Mouse (Mus musculus) heart, embryonic 15.5 days (tissue): ENCODE results near the gene Slco1a1. TPM values are rescaled to one million over a fixed set of nuclear protein-coding genes. Genes with fewer than 3 reads are reported as not detected.
"Not testable (repeated sequence)": the region's sequence is repeated elsewhere in the genome, so short reads cannot be mapped to it uniquely, and the experiment has no call there.

Experiments
- ATAC-seq: fragments of 200-750 bp; cut with Nextera tagmentation; replicated peaks from 2 replicates; pipeline ENCODE4 v1.8.0; 2017; ENCODE audit warnings: low read depth, moderate TSS enrichment; ENCODE audit not compliant: insufficient number of reproducible peaks, insufficient read depth, low FRiP score
- H3K27ac ChIP-seq: fragments of 300-500 bp; sonication (generic); 2 replicates; pipeline ENCODE4 v1.5.1; 2015; ENCODE audit warnings: mild to moderate bottlenecking, inconsistent platforms
- H3K27me3 ChIP-seq: fragments of 300-500 bp; sonication (generic); 2 replicates; pipeline ENCODE4 v1.6.1; 2015; ENCODE audit warnings: inconsistent platforms
- H3K36me3 ChIP-seq: fragments of 300-500 bp; sonication (generic); 2 replicates; pipeline ENCODE4 v1.6.1; 2015; ENCODE audit warnings: mild to moderate bottlenecking, inconsistent platforms
- H3K4me1 ChIP-seq: fragments of 300-500 bp; sonication (generic); replicated peaks from 2 replicates; pipeline ENCODE4 v1.6.1; 2015; ENCODE audit warnings: inconsistent platforms
- H3K4me2 ChIP-seq: fragments of 300-500 bp; sonication (generic); 2 replicates; pipeline ENCODE4 v1.6.1; 2015; ENCODE audit warnings: inconsistent platforms, mild to moderate bottlenecking, moderate library complexity
- H3K4me3 ChIP-seq: fragments of 300-500 bp; sonication (generic); 2 replicates; pipeline ENCODE4 v1.5.1; 2015; ENCODE audit warnings: mild to moderate bottlenecking, inconsistent platforms
- H3K9ac ChIP-seq: fragments of 300-500 bp; sonication (generic); 2 replicates; pipeline ENCODE4 v1.6.1; 2015; ENCODE audit warnings: mild to moderate bottlenecking, inconsistent platforms
- H3K9me3 ChIP-seq: fragments of 300-500 bp; sonication (generic); replicated peaks from 2 replicates; pipeline ENCODE4 v1.6.1; 2016; ENCODE audit warnings: inconsistent platforms
- WGBS: fragments of 180-500 bp; shearing (Covaris S2); methylation state at CpG from one replicate; pipeline ENCODE4 v1.1.7; 2015; ENCODE audit warnings: mixed read lengths; 5-methylcytosine and 5-hydroxymethylcytosine counted together
- polyA plus RNA-seq: library from polyadenylated mRNA; unstranded; fragments of >200 nt; fragmentation: Nextera tagmentation; extraction: Ambion mirVana; gene quantifications from 2 replicates; pipeline ENCODE4 v1.2.1, GENCODE M21; 2015

Slco1a1 gene
- polyA plus RNA-seq = not detected in 2 replicates

GRCm38 (mm10) chr6:141946862-141947261 lies at the start of gene Slco1a1:
Slco1a1 (minus strand) TSS chr6:141946962.
- H3K36me3 ChIP-seq = no peaks in the 10 kb centered on the region
- H3K27me3 ChIP-seq = no peaks in the 10 kb centered on the region
- H3K4me2 ChIP-seq = no peak within 1 kb of the TSS
- no peak for ATAC-seq
- H3K4me1 ChIP-seq = no peaks in the 10 kb centered on the region
- no peak within 1 kb of the TSS for H3K4me3 ChIP-seq
- H3K27ac ChIP-seq = no peak within 1 kb of the TSS
- no peaks in the 10 kb centered on the region for H3K9me3 ChIP-seq
- no peak within 1 kb of the TSS for H3K9ac ChIP-seq

- Histone ChIP-seq H3K4me2 (no peak overlapping the region), H3K27me3 (no peaks in the 10 kb centered on the region), H3K27ac (no peak overlapping the region), H3K4me3 (no peak overlapping the region), H3K36me3 (no peaks in the 10 kb centered on the region), H3K9me3 (no peaks in the 10 kb centered on the region), H3K4me1 (no peaks in the 10 kb centered on the region), H3K9ac (no peak overlapping the region)
- 98% methylated on average over 6 of the region's 6 CpGs for WGBS
- ATAC-seq = no peak
These were observed 40.0 kb upstream of the Slco1a1 start for GRCm38 (mm10) chr6:141986772-141987171.

GRCm38 (mm10) chr6:141984644-141985043 lies 37.9 kb upstream of the Slco1a1 start:
- H3K36me3 ChIP-seq = no peaks in the 10 kb centered on the region

GRCm38 (mm10) chr6:141962420-141962819 lies 15.7 kb upstream of the Slco1a1 start:
- Histone ChIP-seq H3K9me3 (no peaks in the 10 kb centered on the region), H3K4me2 (no peak overlapping the region), H3K27ac (no peak overlapping the region), H3K4me1 (no peaks in the 10 kb centered on the region), H3K27me3 (no peaks in the 10 kb centered on the region), H3K9ac (no peak overlapping the region), H3K4me3 (no peak overlapping the region), H3K36me3 (no peaks in the 10 kb centered on the region)
- no peak for ATAC-seq
- 78% methylated on average over 1 of the region's 1 CpGs for WGBS

More at GRCm38 (mm10) chr6:141984644-141985043, 37.9 kb upstream of the Slco1a1 start:
- Histone ChIP-seq H3K9me3 (no peaks in the 10 kb centered on the region), H3K9ac (no peak overlapping the region), H3K4me3 (no peak overlapping the region), H3K4me2 (no peak overlapping the region), H3K27me3 (no peaks in the 10 kb centered on the region), H3K4me1 (no peaks in the 10 kb centered on the region), H3K27ac (no peak overlapping the region)
- ATAC-seq = no peak
- WGBS = 63% methylated on average over 3 of the region's 3 CpGs

- WGBS = 83% methylated on average over 3 of the region's 3 CpGs
- no peak for ATAC-seq
- H3K36me3 ChIP-seq = no peaks in the 10 kb centered on the region
- no peak overlapping the region for H3K27ac ChIP-seq
- no peaks in the 10 kb centered on the region for H3K4me1 ChIP-seq
- H3K4me3 ChIP-seq = no peak overlapping the region
- no peak overlapping the region for H3K4me2 ChIP-seq
- H3K9me3 ChIP-seq = no peaks in the 10 kb centered on the region
- no peaks in the 10 kb centered on the region for H3K27me3 ChIP-seq
- H3K9ac ChIP-seq = no peak overlapping the region
These were observed 15.1 kb upstream of the Slco1a1 start for GRCm38 (mm10) chr6:141961861-141962260.

- Histone ChIP-seq H3K4me3 (no peak overlapping the region), H3K9ac (no peak overlapping the region), H3K4me1 (no peaks in the 10 kb centered on the region), H3K27ac (no peak overlapping the region), H3K4me2 (no peak overlapping the region), H3K9me3 (no peaks in the 10 kb centered on the region), H3K36me3 (no peaks in the 10 kb centered on the region), H3K27me3 (no peaks in the 10 kb centered on the region)
- no peak for ATAC-seq
- 74% methylated on average over 5 of the region's 5 CpGs for WGBS
These were observed 13.7 kb upstream of the Slco1a1 start for GRCm38 (mm10) chr6:141960482-141960881.

GRCm38 (mm10) chr6:141940451-141940850 lies 6.3 kb downstream of the Slco1a1 start:
- H3K9ac ChIP-seq = no peak overlapping the region
- ATAC-seq = no peak
- H3K9me3 ChIP-seq = no peaks in the 10 kb centered on the region
- no peaks in the 10 kb centered on the region for H3K27me3 ChIP-seq
- H3K27ac ChIP-seq = no peak overlapping the region
- no peaks in the 10 kb centered on the region for H3K4me1 ChIP-seq
- 75% methylated on average over 1 of the region's 1 CpGs for WGBS
- no peak overlapping the region for H3K4me2 ChIP-seq
- no peak overlapping the region for H3K4me3 ChIP-seq
- H3K36me3 ChIP-seq = no peaks in the 10 kb centered on the region

- Histone ChIP-seq H3K4me2 (no peak overlapping the region), H3K9ac (no peak overlapping the region), H3K4me3 (no peak overlapping the region), H3K4me1 (no peaks in the 10 kb centered on the region), H3K27me3 (no peaks in the 10 kb centered on the region), H3K9me3 (no peaks in the 10 kb centered on the region), H3K36me3 (no peaks in the 10 kb centered on the region), H3K27ac (no peak overlapping the region)
- ATAC-seq = no peak
- WGBS = 66% methylated on average over 2 of the region's 2 CpGs
These were observed 48.6 kb downstream of the Slco1a1 start for GRCm38 (mm10) chr6:141898197-141898596.

- Histone ChIP-seq H3K27ac (no peak overlapping the region), H3K4me2 (no peak overlapping the region)
- no peak for ATAC-seq
These were observed 57.0 kb downstream of the Slco1a1 start for GRCm38 (mm10) chr6:141889723-141890122.

GRCm38 (mm10) chr6:141888248-141888647 lies 58.5 kb downstream of the Slco1a1 start:
- Histone ChIP-seq H3K36me3 (no peaks in the 10 kb centered on the region), H3K4me3 (no peak overlapping the region), H3K4me2 (no peak overlapping the region), H3K4me1 (no peaks in the 10 kb centered on the region), H3K27ac (no peak overlapping the region), H3K9ac (no peak overlapping the region), H3K27me3 (no peaks in the 10 kb centered on the region), H3K9me3 (no peaks in the 10 kb centered on the region)
- ATAC-seq = no peak
- WGBS = 60% methylated on average over 2 of the region's 2 CpGs

More at GRCm38 (mm10) chr6:141889723-141890122, 57.0 kb downstream of the Slco1a1 start:
- no peaks in the 10 kb centered on the region for H3K4me1 ChIP-seq
- no peaks in the 10 kb centered on the region for H3K27me3 ChIP-seq
- WGBS = 55% methylated on average over 2 of the region's 2 CpGs
- no peaks in the 10 kb centered on the region for H3K9me3 ChIP-seq
- H3K4me3 ChIP-seq = no peak overlapping the region
- no peak overlapping the region for H3K9ac ChIP-seq
- H3K36me3 ChIP-seq = no peaks in the 10 kb centered on the region

GRCm38 (mm10) chr6:141882581-141882980 lies 64.2 kb downstream of the Slco1a1 start:
- Histone ChIP-seq H3K36me3 (no peaks in the 10 kb centered on the region), H3K27me3 (no peaks in the 10 kb centered on the region), H3K4me1 (no peaks in the 10 kb centered on the region), H3K4me2 (no peak overlapping the region), H3K27ac (no peak overlapping the region), H3K4me3 (no peak overlapping the region), H3K9ac (no peak overlapping the region), H3K9me3 (no peaks in the 10 kb centered on the region)
- 43% methylated on average over 1 of the region's 1 CpGs for WGBS
- no peak; the same call in 1 of the 2 replicates for ATAC-seq

- H3K27ac ChIP-seq, H3K4me3 ChIP-seq, H3K4me2 ChIP-seq, H3K9ac ChIP-seq, H3K4me1 ChIP-seq, H3K27me3 ChIP-seq, H3K9me3 ChIP-seq, H3K36me3 ChIP-seq, ATAC-seq: not testable (repeated sequence)
- WGBS = 72% methylated on average over 4 of the region's 4 CpGs
These were observed 71.0 kb downstream of the Slco1a1 start for GRCm38 (mm10) chr6:141875742-141876141.
